Mouse (Mus musculus) liver, embryonic 13.5 days (tissue): ENCODE results near the gene Tada1. TPM values are rescaled to one million over a fixed set of nuclear protein-coding genes. Genes with fewer than 3 reads are reported as not detected.

Source experiments
- ATAC-seq: fragments of 200-750 bp; cut with Nextera tagmentation; 2 replicates; pipeline ENCODE4 v1.8.0; 2017; ENCODE audit warnings: low read depth, mild to moderate bottlenecking, moderate number of reproducible peaks, moderate library complexity
- DNase-seq: peaks from one replicate; pipeline ENCODE4 v3.0.0; 2022
- H3K27ac ChIP-seq: fragments of 300-500 bp; sonication (generic); 2 replicates; pipeline ENCODE4 v1.5.1; 2015; ENCODE audit warnings: moderate library complexity, mild to moderate bottlenecking, inconsistent platforms
- H3K27me3 ChIP-seq: fragments of 300-500 bp; sonication (generic); 2 replicates; pipeline ENCODE4 v1.6.1; 2015; ENCODE audit warnings: mild to moderate bottlenecking, inconsistent platforms
- H3K36me3 ChIP-seq: fragments of 300-500 bp; sonication (generic); 2 replicates; pipeline ENCODE4 v1.6.1; 2015; ENCODE audit warnings: mild to moderate bottlenecking, inconsistent platforms
- H3K4me1 ChIP-seq: fragments of 300-500 bp; sonication (generic); replicated peaks from 2 replicates; pipeline ENCODE4 v1.6.1; 2015; ENCODE audit warnings: inconsistent platforms
- H3K4me2 ChIP-seq: fragments of 300-500 bp; sonication (generic); 2 replicates; pipeline ENCODE4 v1.6.1; 2015; ENCODE audit warnings: inconsistent platforms, mild to moderate bottlenecking, moderate library complexity
- H3K4me3 ChIP-seq: fragments of 300-500 bp; sonication (generic); replicated peaks from 2 replicates; pipeline ENCODE4 v1.5.1; 2015; ENCODE audit warnings: mild to moderate bottlenecking, inconsistent platforms
- H3K9ac ChIP-seq: fragments of 300-500 bp; sonication (generic); 2 replicates; pipeline ENCODE4 v1.6.1; 2015; ENCODE audit warnings: mild to moderate bottlenecking, inconsistent platforms
- H3K9me3 ChIP-seq: fragments of 300-500 bp; sonication (generic); replicated peaks from 2 replicates; pipeline ENCODE4 v1.6.1; 2016; ENCODE audit warnings: inconsistent platforms
- WGBS: fragments of 180-500 bp; shearing (Covaris S2); methylation state at CpG from one replicate; pipeline ENCODE4 v1.1.7; 2015; ENCODE audit not compliant: insufficient replicate concordance; 5-methylcytosine and 5-hydroxymethylcytosine counted together
- polyA plus RNA-seq: library from polyadenylated mRNA; unstranded; fragments of >200 nt; fragmentation: Nextera tagmentation; extraction: Ambion mirVana; gene quantifications from 2 replicates; pipeline ENCODE4 v1.2.1, GENCODE M21; 2015

Gene Tada1
- polyA plus RNA-seq, 1 experiment from 2014 or later, result 25.7 TPM

- H3K4me2 ChIP-seq, result no peak overlapping the region
- H3K27ac ChIP-seq, result no peak overlapping the region
- H3K9me3 ChIP-seq, result no peaks in the 10 kb centered on the region
- no peak overlapping the region for H3K9ac ChIP-seq
- DNase-seq (no peak), ATAC-seq (no peak)
- no peaks in the 10 kb centered on the region for H3K27me3 ChIP-seq
- peaks cover 68% of the 10 kb centered on the region for H3K36me3 ChIP-seq
- peaks cover 22% of the 10 kb centered on the region for H3K4me1 ChIP-seq
- no peak overlapping the region for H3K4me3 ChIP-seq
- WGBS, result 85% methylated on average over 10 of the region's 10 CpGs
Measured at GRCm38 (mm10) chr1:166384614-166385013, 5.7 kb downstream of the Tada1 start.

- H3K4me2 ChIP-seq, result no peak overlapping the region
- H3K9ac ChIP-seq, result no peak overlapping the region
- peaks cover 76% of the 10 kb centered on the region for H3K36me3 ChIP-seq
- H3K4me1 ChIP-seq, result peaks cover 14% of the 10 kb centered on the region
- H3K27ac ChIP-seq, result no peak overlapping the region
- H3K4me3 ChIP-seq, result no peak overlapping the region
- 82% methylated on average over 5 of the region's 5 CpGs for WGBS
- DNase-seq (no peak), ATAC-seq (no peak)
- no peaks in the 10 kb centered on the region for H3K9me3 ChIP-seq
- H3K27me3 ChIP-seq, result no peaks in the 10 kb centered on the region
Measured at GRCm38 (mm10) chr1:166385431-166385830, 6.5 kb downstream of the Tada1 start.

- ATAC-seq, result no peak
- H3K36me3 ChIP-seq, result peaks cover 94% of the 10 kb centered on the region
- no peak overlapping the region for H3K4me3 ChIP-seq
Measured at GRCm38 (mm10) chr1:166388511-166388910, 9.6 kb downstream of the Tada1 start.

GRCm38 (mm10) chr1:166389406-166390125, 10.7 kb downstream of the Tada1 start:
- DNase-seq, result no peak

More at GRCm38 (mm10) chr1:166388511-166388910, 9.6 kb downstream of the Tada1 start:
- no peaks in the 10 kb centered on the region for H3K27me3 ChIP-seq
- H3K9ac ChIP-seq, result no peak overlapping the region
- WGBS, result 83% methylated on average over 11 of the region's 11 CpGs
- H3K4me2 ChIP-seq, result no peak overlapping the region
- H3K27ac ChIP-seq, result no peak overlapping the region
- H3K4me1 ChIP-seq, result no peaks in the 10 kb centered on the region
- DNase-seq, result no peak
- H3K9me3 ChIP-seq, result no peaks in the 10 kb centered on the region

GRCm38 (mm10) chr1:166391671-166392070, 12.8 kb downstream of the Tada1 start:
- peaks cover 84% of the 10 kb centered on the region for H3K36me3 ChIP-seq
- ATAC-seq, result no peak
- DNase-seq, result no peak
- H3K4me2 ChIP-seq, result no peak overlapping the region
- 84% methylated on average over 6 of the region's 6 CpGs for WGBS
- H3K27me3 ChIP-seq, result no peaks in the 10 kb centered on the region
- no peak overlapping the region for H3K27ac ChIP-seq
- no peaks in the 10 kb centered on the region for H3K9me3 ChIP-seq
- H3K9ac ChIP-seq, result no peak overlapping the region
- H3K4me3 ChIP-seq, result no peak overlapping the region
- no peaks in the 10 kb centered on the region for H3K4me1 ChIP-seq

More at GRCm38 (mm10) chr1:166389406-166390125, 10.7 kb downstream of the Tada1 start:
- Histone ChIP-seq H3K27me3 (no peaks in the 10 kb centered on the region), H3K4me2 (no peak overlapping the region), H3K9me3 (no peaks in the 10 kb centered on the region), H3K4me1 (no peaks in the 10 kb centered on the region), H3K4me3 (no peak overlapping the region), H3K36me3 (peaks cover 91% of the 10 kb centered on the region), H3K27ac (no peak overlapping the region), H3K9ac (no peak overlapping the region)
- ATAC-seq, result no peak
- WGBS, result 86% methylated on average over 16 of the region's 16 CpGs

GRCm38 (mm10) chr1:166394770-166395169, 15.9 kb downstream of the Tada1 start:
- H3K9ac ChIP-seq, result no peak overlapping the region
- H3K4me2 ChIP-seq, result no peak overlapping the region
- H3K4me1 ChIP-seq, result no peaks in the 10 kb centered on the region
- H3K4me3 ChIP-seq, result no peak overlapping the region
- WGBS, result 75% methylated on average over 4 of the region's 4 CpGs
- H3K27me3 ChIP-seq, result no peaks in the 10 kb centered on the region
- H3K9me3 ChIP-seq, result no peaks in the 10 kb centered on the region
- ATAC-seq (no peak), DNase-seq (no peak)
- no peak overlapping the region for H3K27ac ChIP-seq
- peaks cover 72% of the 10 kb centered on the region for H3K36me3 ChIP-seq

GRCm38 (mm10) chr1:166395661-166396060, 16.8 kb downstream of the Tada1 start:
- Histone ChIP-seq H3K27ac (no peak overlapping the region), H3K9ac (no peak overlapping the region), H3K36me3 (peaks cover 64% of the 10 kb centered on the region), H3K27me3 (no peaks in the 10 kb centered on the region), H3K4me3 (no peak overlapping the region), H3K9me3 (no peaks in the 10 kb centered on the region), H3K4me2 (no peak overlapping the region), H3K4me1 (no peaks in the 10 kb centered on the region)
- no peak for ATAC-seq
- 80% methylated on average over 5 of the region's 5 CpGs for WGBS
- DNase-seq, result no peak

- Histone ChIP-seq H3K36me3 (peaks cover 57% of the 10 kb centered on the region), H3K4me2 (no peak overlapping the region), H3K9me3 (no peaks in the 10 kb centered on the region), H3K9ac (no peak overlapping the region), H3K27ac (no peak overlapping the region), H3K4me1 (no peaks in the 10 kb centered on the region), H3K27me3 (no peaks in the 10 kb centered on the region), H3K4me3 (no peak overlapping the region)
- ATAC-seq (no peak), DNase-seq (no peak)
- WGBS, result 60% methylated on average over 6 of the region's 6 CpGs
Measured at GRCm38 (mm10) chr1:166396381-166396780, 17.5 kb downstream of the Tada1 start.

GRCm38 (mm10) chr1:166401455-166401854, 22.6 kb downstream of the Tada1 start:
- Histone ChIP-seq H3K4me1 (no peaks in the 10 kb centered on the region), H3K4me3 (no peak overlapping the region), H3K9ac (no peak overlapping the region), H3K4me2 (no peak overlapping the region), H3K9me3 (no peaks in the 10 kb centered on the region), H3K27ac (no peak overlapping the region), H3K36me3 (peaks cover 22% of the 10 kb centered on the region), H3K27me3 (no peaks in the 10 kb centered on the region)
- ATAC-seq, result no peak
- DNase-seq, result no peak

- 69% methylated on average over 4 of the region's 4 CpGs for WGBS
- no peak for DNase-seq
- H3K9ac ChIP-seq, result no peak overlapping the region
- H3K27me3 ChIP-seq, result no peaks in the 10 kb centered on the region
- H3K4me2 ChIP-seq, result no peak overlapping the region
- no peaks in the 10 kb centered on the region for H3K9me3 ChIP-seq
- H3K36me3 ChIP-seq, result peaks cover 16% of the 10 kb centered on the region
- H3K4me3 ChIP-seq, result no peak overlapping the region
- no peak for ATAC-seq
- no peaks in the 10 kb centered on the region for H3K4me1 ChIP-seq
- H3K27ac ChIP-seq, result no peak overlapping the region
Measured at GRCm38 (mm10) chr1:166402003-166402402, 23.1 kb downstream of the Tada1 start.

GRCm38 (mm10) chr1:166403846-166404245, 24.9 kb downstream of the Tada1 start:
- H3K4me2 ChIP-seq, result no peak overlapping the region
- WGBS, result 73% methylated on average over 3 of the region's 3 CpGs
- no peaks in the 10 kb centered on the region for H3K27me3 ChIP-seq
- no peak overlapping the region for H3K9ac ChIP-seq
- H3K27ac ChIP-seq, result no peak overlapping the region
- no peak overlapping the region for H3K4me3 ChIP-seq
- peaks cover 6% of the 10 kb centered on the region for H3K4me1 ChIP-seq
- H3K9me3 ChIP-seq, result no peaks in the 10 kb centered on the region
- no peak for ATAC-seq
- H3K36me3 ChIP-seq, result peaks cover 10% of the 10 kb centered on the region
- DNase-seq, result no peak

GRCm38 (mm10) chr1:166409177-166409700, 30.3 kb downstream of the Tada1 start:
- Histone ChIP-seq H3K9ac (peak overlapping the region; percentile 71), H3K27me3 (no peaks in the 10 kb centered on the region), H3K27ac (no peak overlapping the region), H3K36me3 (no peaks in the 10 kb centered on the region), H3K4me1 (peaks cover 19% of the 10 kb centered on the region), H3K4me2 (peak overlapping the region; percentile 91), H3K9me3 (peaks cover 7% of the 10 kb centered on the region; the same call in 1 of the 2 replicates), H3K4me3 (peak overlapping the region; percentile 64)
- WGBS, result 3% methylated on average over 41 of the region's 45 CpGs
- ATAC-seq (peak; percentile 75), DNase-seq (no peak)
